Mouse (Mus musculus) mature B cell (primary cell): ENCODE results near the gene Rnpepl1.

Source experiments
- in situ Hi-C: fragments of 300-500 bp; cut with MboI; formaldehyde crosslinking; loops from 2 replicates; pipeline ENCODE4 v1.14.3; 2019

The Rnpepl1 gene

GRCm38 (mm10) chr1:92906779-92907631, 3.6 kb upstream of the Rnpepl1 start, which contains the start of gene Dusp28:
TSS of gene Dusp28 (plus strand) at chr1:92906981.
- in situ Hi-C loops = loop anchor here (25.0 kb wide), 2 partner anchors 730 to 905 kb away; partner anchors contain the start of genes D2hgdh, Dtymk and Ing5

GRCm38 (mm10) chr1:92907632-92908360, 2.8 kb upstream of the Rnpepl1 start:
- in situ Hi-C loops = loop anchor here (25.0 kb wide), 2 partner anchors 730 to 905 kb away; partner anchors contain the start of genes D2hgdh, Dtymk and Ing5

- in situ Hi-C loops = loop anchor here (25.0 kb wide), 2 partner anchors 729 to 904 kb away; partner anchors contain the start of genes D2hgdh, Dtymk and Ing5
Observed at GRCm38 (mm10) chr1:92908664-92909063, 1.9 kb upstream of the Rnpepl1 start.

GRCm38 (mm10) chr1:92909068-92909467, 1.5 kb upstream of the Rnpepl1 start:
- in situ Hi-C loops = loop anchor here (25.0 kb wide), 2 partner anchors 728 to 903 kb away; partner anchors contain the start of genes D2hgdh, Dtymk and Ing5

- in situ Hi-C loops = loop anchor here (25.0 kb wide), 2 partner anchors 726 to 901 kb away; partner anchors contain the start of genes D2hgdh, Dtymk and Ing5
Observed at GRCm38 (mm10) chr1:92910925-92911720, 540 bp downstream of the Rnpepl1 start.

- in situ Hi-C loops = loop anchor here (25.0 kb wide), 2 partner anchors 726 to 901 kb away; partner anchors contain the start of genes D2hgdh, Dtymk and Ing5
Observed at GRCm38 (mm10) chr1:92911721-92912138, 1.1 kb downstream of the Rnpepl1 start.

GRCm38 (mm10) chr1:92912286-92912685, 1.7 kb downstream of the Rnpepl1 start:
- in situ Hi-C loops = loop anchor here (25.0 kb wide), 2 partner anchors 725 to 900 kb away; partner anchors contain the start of genes D2hgdh, Dtymk and Ing5

GRCm38 (mm10) chr1:92914239-92914638, 3.7 kb downstream of the Rnpepl1 start:
- in situ Hi-C loops = loop anchor here (25.0 kb wide), 2 partner anchors 723 to 898 kb away; partner anchors contain the start of genes D2hgdh, Dtymk and Ing5

GRCm38 (mm10) chr1:92914993-92915392, 4.4 kb downstream of the Rnpepl1 start:
- in situ Hi-C loops = loop anchor here (25.0 kb wide), 2 partner anchors 722 to 897 kb away; partner anchors contain the start of genes D2hgdh, Dtymk and Ing5

DNA sequence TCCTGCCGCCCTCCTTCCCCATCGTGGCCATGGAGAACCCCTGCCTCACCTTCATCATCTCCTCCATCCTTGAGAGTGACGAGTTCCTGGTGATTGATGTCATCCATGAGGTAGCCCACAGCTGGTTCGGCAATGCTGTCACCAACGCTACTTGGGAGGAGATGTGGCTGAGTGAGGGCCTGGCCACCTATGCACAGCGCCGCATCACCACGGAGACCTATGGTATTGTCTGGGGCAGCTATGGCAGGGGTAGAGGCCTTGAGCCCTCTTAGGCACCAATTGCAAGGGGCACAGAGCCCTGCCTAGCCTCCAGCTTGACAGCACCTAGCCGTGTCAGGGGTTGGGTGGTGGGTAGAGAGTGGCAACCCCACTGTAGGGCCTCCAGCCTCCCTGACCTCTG, 6.1 kb downstream of the Rnpepl1 start:
- in situ Hi-C loops = loop anchor here (25.0 kb wide), 2 partner anchors 721 to 896 kb away; partner anchors contain the start of genes D2hgdh, Dtymk and Ing5

- in situ Hi-C loops = loop anchor here (25.0 kb wide), 2 partner anchors 718 to 893 kb away; partner anchors contain the start of genes D2hgdh, Dtymk and Ing5
Observed at GRCm38 (mm10) chr1:92919151-92919550, 8.6 kb downstream of the Rnpepl1 start.

GRCm38 (mm10) chr1:92919775-92920174, 9.2 kb downstream of the Rnpepl1 start:
- in situ Hi-C loops = loop anchor here (25.0 kb wide), 2 partner anchors 718 to 893 kb away; partner anchors contain the start of genes D2hgdh, Dtymk and Ing5

GRCm38 (mm10) chr1:92920474-92921200, 10.1 kb downstream of the Rnpepl1 start:
- in situ Hi-C loops = loop anchor here (25.0 kb wide), 2 partner anchors 717 to 892 kb away; partner anchors contain the start of genes D2hgdh, Dtymk and Ing5

DNA sequence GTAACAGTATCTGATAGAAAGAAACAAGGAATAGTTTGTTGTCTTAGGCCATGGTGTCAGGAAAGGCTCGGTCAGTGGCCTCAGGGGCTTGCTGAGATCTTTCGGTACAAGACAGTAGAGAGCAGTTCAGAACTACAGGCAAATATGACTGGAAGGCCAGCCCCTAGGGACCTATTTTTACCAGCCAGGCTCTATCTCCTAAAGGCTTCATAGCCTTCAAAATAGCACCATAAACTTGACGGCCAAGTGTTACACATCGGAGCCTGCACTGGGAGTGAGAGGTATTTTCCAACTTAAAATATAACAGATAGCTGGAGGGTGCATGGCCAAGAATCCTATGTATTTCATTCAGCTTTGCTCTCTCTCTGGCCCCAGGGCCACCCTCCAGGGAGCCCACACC, 10.9 kb downstream of the Rnpepl1 start:
- in situ Hi-C loops = loop anchor here (25.0 kb wide), 2 partner anchors 716 to 891 kb away; partner anchors contain the start of genes D2hgdh, Dtymk and Ing5

- in situ Hi-C loops = loop anchor here (10.0 to 25.0 kb wide), 2 partner anchors 455 to 557 kb away; partner anchors contain the start of genes Hdlbp and Ndufa10
Observed at GRCm38 (mm10) chr1:92930171-92930706, 19.7 kb downstream of the Rnpepl1 start.

- in situ Hi-C loops = loop anchor here (10.0 to 25.0 kb wide), 2 partner anchors 459 to 554 kb away; partner anchors contain the start of genes Hdlbp and Ndufa10
Observed at GRCm38 (mm10) chr1:92933611-92934010, 23.0 kb downstream of the Rnpepl1 start.

GRCm38 (mm10) chr1:92934182-92934827, 23.7 kb downstream of the Rnpepl1 start, which contains the start of gene Capn10:
TSS of gene Capn10 (plus strand) at chr1:92934376.
- in situ Hi-C loops = loop anchor here (10.0 to 25.0 kb wide), 2 partner anchors 460 to 553 kb away; partner anchors contain the start of genes Hdlbp and Ndufa10
